Mouse (Mus musculus) embryonic fibroblast, embryonic 13.5 days (primary cell): Measurements from ENCODE around the gene Pygm.

Source experiments
- CTCF ChIP-seq: IDR thresholded peaks from 2 replicates; pipeline ENCODE4 v1.5.1; 2011; ENCODE audit warnings: mild to moderate bottlenecking, control low read depth, low read length, moderate library complexity, borderline replicate concordance; ENCODE audit not compliant: insufficient read depth
- POLR2A ChIP-seq: IDR thresholded peaks from 2 replicates; pipeline ENCODE4 v1.6.1; 2011; ENCODE audit warnings: low read depth, mild to moderate bottlenecking, control low read depth, low read length, moderate library complexity

DNA sequence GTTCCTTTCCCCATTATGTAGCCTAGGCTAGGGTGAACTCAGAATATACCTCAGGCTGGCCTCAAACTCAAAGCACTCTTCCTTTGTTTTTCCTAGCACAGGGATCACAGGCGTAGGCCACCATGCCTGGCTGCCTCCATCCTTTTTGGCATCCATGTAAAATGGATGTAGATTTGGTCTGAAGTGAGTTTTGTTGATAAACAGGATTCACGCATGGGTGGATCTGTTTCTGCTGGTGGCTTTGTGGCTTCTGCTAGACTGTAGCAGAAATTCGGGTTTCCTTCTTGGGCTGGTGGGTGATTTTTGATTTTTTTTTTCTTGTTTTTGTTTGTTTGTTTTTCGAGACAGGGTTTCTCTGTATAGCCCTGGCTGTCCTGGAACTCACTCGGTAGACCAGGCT is 25.7 kb downstream of the Pygm start:
- TF ChIP-seq CTCF (no peak), POLR2A (no peak)
